Mouse (Mus musculus) CD4-positive, CD25-positive, alpha-beta regulatory T cell, adult 2 months (primary cell): ENCODE data around the gene Utp6.

ENCODE experiments used
- DNase-seq: peaks from one replicate; pipeline ENCODE4 v3.0.0-alpha.2; 2012; ENCODE audit warnings: low read depth, low spot score

The Utp6 gene

DNA sequence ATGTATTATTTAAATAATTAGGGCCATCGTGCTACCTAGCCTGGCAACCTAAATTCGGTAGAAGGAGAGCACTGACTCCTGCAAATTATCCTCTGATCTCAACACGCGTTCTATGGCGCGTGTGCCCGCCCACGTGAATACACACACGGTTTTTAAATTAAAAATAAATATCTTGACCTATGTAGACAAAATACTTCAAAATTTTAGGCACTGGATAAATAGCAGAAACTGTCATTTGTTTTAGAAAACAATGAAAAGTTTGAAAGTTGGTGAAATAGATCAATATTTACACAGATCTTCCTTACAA, 640 bp upstream of the Utp6 start:
- DNase-seq, result no peak

DNA sequence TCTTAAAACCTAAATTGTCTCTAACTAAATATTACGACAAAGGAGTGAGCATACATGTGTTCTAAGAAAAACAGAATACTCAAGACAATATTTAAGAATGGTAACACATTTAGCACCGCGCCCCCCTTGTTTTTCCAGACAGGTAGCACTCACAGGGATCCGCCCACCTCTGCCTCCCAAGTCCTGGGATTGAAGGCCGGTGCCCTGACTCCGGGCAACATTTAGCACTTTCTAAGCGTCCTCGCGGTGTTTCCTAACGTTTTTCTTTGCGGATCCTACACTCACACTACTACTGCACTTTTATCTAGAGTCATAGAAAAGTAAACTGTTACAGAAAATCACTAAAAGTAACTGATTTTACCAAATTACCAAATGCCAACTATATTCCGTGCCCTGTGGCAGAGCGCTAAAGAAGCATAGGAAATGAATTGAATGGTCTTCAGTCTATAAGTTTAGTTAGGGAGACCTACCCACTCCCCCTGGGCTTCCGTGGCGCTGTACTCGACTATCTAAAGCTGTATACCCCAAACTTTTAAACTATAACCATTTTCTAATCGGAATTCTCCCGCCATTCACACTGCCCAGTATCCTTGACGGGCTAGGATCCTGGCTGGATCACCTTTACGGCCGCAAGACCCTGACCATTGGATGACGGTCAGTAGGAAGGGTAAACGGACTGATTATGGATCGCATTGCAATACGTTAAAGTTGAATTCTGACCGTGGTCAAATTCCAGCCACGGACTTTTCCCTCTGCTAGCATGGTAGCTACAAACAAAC, 655 bp downstream of the Utp6 start:
- peak; percentile 19 for DNase-seq

DNA sequence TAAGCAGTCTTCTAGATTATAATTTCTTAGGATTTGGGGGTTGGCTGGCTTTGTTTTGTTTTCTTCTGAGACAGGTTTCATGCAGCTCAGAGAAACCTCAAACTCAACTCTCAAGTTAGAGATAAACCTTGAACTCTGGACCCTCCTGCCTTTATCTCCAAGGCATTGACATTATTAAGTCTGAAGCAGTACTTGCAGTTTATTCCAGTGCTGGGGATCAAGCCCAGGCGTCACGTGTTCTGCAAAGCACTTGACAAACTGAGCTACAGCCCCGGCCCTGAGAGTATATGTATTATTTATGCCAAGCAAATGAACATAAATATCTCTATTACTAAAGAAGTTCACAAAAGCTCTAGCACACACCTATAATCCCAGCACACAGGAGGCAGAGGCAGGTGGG, 14.9 kb downstream of the Utp6 start:
- DNase-seq, result no peak

DNA sequence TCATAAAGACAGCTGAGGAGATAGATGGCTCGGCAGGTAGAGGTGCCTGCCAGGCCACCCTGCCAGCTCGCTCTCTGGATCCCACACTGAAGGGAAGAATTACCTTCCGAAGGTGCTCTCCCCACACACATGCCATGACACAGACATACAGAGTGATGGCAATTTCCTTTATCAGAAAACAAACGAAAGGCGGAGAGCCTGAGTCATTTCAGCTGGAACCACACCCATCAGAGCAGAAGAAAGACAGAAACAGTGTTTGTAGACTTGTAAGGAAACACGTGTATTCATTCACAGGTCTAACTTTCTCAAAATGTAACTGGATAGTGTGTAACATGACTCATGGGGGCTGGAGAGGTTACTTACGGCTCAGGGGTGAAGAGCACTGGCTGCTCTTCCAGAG, 18.6 kb downstream of the Utp6 start:
- DNase-seq, result no peak

DNA sequence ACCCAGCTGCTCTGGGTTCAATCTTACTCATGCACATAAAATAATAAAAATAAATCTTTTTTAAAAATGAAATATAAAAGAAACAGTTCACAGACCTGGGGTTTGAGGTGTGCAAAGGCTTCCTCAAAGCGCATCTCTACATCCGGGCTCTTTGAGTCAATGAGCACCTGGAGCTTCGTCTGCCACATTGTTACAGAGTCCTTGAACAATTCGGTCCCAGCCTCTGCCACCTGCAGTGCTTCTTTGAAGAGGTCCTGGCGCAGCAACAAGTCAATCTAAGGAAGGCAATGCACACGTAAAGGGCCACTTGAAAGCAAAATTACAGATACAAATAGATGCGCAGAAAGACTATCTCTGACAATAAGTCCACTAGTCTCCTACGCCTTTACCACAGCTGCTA, 19.1 kb downstream of the Utp6 start:
- DNase-seq, result no peak

DNA sequence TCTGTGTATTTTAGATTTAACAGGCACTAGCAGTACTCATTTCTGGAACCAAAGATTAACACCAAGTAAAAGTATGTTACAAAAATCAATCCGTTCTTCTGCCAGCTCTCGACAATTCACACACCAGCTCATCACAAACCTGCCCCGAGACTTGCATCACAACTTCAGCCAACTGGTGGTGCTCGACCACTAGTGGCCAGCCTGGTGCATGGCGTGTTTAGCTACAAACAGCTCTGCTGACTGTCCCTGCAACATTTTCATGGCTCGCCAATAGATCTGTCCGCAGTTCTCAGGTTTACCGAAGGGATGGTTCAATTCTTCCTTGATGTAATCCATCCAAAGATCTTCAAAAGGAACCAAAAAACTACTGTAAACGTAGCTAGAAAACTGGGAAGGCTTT, 26.4 kb downstream of the Utp6 start:
- DNase-seq, result no peak

DNA sequence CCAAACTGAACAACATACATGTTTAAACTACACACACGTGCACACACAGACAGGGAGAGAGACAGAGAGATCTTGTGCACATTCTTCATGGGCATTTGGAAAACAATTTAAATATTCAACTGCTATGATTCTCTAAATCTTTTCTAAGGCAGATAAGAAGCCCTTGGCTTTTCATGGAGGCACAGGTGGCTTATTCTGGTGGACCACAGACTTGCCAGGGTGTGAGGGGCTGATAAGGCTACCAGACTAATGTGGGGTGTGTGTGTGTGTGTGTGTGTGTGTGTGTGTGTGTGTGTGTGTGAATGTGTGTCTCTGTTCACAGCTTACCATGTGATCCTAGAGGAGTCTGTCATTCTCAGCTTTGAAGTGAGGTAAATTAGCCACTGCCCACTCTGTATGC, 39.4 kb downstream of the Utp6 start:
- DNase-seq, result no peak

DNA sequence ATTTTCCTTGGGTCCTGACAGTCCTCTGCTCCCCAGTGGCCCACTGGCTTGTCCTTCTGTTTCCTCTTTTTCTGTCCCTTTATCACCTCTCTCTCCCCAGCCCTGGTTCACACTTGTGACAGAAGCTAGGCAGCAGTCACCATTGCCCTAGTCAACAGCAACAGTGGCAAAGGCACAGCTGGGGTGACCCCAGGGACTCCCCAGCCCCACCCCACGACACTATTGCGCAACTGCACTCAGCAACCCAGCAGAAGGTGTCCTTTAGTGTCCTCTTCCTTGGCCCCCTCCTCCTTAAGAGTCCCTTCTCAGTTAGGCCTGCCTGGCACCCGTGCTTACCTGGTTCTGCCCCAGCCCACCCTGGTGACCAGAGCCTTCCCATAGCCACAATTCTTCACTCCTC, 40.0 kb downstream of the Utp6 start:
- no peak for DNase-seq

DNA sequence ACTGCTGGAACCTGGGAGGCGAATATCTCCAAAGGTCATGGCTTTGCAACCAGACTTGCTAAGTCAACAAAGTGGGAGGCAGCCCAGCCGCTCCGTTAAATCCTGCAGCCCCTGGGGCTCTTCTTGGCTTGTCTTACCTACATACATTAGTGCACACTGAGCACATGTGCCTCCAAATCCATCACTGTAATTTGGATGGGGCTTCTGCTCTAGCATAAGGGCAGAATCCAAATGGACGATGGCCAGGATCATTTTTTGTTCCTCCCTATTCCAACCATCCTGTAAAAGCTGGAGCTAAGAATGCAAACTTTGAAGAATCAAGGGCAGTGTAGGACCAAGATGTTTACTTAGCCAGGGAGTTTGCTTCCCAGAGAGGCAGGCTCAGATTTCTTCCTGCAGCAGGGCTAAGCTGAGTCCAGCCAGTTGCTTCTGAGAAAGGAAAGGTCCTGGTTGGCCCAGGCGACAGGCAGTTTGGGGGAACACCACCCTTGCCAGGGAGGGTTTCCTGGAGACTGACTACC, 41.6 kb downstream of the Utp6 start:
- no peak for DNase-seq

DNA sequence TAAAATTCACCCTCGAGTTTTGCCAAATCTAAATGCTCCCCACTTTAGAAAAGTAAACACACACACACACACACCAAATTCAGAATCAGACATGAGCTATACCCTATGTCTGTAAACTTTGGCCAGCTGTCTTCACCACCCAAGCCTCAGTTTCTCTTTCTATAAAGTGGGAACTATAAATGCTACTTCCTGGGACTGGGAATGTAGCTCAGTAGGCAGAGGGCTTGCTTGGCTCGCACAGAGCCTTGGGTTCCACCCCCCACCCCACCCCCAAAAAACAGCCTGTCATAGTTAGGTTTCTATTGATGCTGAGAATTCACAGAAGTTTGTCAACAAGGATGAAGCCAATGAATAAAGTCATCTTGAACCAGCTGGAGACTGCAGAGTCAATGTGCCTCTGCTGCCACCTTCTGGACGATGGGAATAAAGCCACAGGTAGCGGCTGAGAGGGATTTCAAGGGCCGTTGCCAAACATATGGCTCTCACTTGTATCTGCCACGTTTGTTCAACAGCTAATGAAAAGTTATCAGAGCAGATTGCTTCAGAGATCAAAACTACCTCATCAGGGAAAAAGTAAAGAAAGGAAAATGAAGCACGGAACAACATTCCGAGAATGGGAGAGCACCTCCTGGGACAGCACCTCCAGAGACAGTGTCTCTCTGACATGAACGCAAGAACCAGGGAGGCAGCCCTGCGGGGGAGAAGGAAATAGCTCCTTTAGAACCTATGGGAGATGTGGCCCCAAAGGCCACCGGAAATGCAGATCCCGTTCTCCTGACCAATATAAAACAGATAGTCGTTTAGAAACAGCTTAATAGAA, 42.3 kb downstream of the Utp6 start:
- peak; percentile 90 for DNase-seq

DNA sequence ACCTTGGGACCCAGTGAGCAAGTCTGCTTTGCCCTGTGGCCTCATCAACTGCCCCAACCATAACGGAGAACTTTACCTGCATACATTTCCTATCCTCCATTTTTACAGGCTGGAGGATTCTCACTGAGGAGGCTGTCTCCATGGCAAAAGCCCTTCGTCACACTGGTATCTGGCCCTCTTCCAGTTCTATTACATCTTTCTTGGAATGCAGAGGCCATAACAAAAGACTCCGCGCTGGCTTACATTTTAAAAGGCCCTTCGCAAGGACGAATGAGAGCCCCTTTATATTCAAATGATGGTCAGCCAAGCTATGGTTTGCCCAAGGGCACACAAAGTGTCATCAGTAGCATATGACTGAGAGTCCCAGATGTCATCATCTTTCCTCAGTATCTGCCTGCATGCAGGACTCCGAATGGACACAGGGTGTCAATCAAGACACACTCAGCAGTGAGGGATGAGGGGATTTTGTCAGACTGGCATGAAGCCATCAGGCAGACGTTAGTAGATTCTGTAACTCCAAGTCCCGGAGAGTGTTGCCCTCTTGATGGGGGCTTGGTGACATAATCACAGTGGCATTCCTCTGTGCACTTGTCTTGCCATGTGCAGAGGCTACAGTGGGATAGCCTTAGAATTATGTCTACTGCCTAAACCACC, 46.4 kb downstream of the Utp6 start:
- DNase-seq, result no peak

DNA sequence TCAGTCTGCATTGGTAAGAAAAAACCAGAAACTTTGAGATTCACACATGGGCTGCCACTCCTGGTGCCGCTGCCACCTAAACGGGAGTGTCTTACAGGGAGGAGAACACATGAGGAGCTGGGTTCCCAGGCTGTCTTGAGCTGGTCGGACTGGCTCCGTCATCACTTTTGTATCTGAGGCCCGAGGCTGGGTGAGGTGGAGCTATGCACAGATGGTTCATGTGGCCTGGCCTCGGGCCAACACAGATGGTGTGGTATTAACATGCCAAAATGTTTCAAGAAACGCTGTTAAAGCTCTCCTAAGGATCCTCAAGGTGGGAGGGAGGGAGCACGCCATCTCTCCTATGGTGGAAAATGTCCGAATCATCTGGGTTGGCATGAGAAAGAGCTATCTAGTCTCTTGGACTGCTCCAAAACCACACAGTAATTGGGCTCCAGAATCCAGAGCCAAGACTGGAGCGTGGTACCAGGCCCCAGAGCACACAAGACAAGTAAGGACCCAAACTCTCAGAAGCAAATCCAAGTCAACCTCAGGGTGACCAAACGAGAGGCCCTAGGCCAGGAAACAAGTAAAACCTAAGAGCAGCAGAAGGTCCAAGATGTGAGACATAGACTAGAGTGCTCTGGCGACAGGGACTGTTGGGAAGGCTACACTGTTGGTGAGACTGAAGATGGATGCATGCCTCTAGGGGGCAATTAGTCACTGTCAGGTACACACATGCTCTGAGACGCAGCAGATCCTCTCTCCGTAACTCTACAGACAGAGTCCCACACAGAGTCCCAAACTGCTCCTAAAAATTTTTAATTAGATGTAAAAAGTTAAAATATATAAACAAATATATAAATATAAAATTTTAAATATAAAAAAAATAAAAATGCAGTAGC, 53.3 kb downstream of the Utp6 start:
- DNase-seq, result no peak

DNA sequence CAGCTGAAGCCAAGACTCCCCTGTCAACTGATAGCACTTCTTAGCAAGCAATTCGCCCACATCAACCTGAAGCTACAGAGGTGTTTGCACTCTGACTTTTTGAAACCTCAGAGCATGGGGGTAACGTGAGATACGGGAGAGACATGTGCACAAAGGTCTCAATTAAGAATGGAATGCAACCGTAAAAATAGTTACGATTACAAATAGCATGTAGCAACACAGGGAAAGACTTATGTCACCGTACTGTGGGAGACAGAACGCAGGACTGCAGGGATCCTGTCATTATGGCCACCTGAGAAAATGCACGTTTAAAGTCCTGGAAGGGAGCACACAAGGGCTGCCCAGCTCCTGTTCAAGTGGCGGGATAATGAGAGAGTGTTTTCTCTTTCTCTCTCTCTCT, 55.3 kb downstream of the Utp6 start:
- DNase-seq, result no peak

DNA sequence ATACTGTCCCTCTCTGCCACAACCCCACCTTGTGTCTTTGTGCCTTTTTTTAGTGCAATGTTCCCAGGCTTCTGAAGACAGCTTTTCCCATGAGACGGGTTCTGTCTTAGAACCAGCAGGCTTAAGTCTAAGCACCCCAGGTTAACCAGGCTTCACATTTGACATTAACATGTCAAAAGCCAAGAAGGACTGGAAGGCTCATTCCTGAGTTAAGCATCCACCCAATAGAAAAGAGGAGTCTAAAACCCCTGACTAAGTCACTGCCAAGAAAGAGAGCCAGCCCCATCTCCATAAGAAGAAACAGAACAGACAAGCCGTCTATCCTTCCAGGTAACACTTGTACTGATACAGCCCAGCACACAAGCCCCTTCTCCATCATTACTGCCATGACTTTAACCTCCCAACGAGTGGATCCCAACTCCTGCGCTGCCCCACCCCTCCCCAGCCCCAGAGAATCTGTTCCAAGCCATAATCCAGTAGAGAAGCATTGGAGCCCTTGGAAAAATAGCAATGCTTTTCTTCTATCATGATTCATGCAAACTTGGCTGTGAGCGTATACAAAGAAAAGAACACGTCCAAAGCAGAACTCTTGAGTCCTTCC, 59.2 kb downstream of the Utp6 start:
- no peak for DNase-seq

DNA sequence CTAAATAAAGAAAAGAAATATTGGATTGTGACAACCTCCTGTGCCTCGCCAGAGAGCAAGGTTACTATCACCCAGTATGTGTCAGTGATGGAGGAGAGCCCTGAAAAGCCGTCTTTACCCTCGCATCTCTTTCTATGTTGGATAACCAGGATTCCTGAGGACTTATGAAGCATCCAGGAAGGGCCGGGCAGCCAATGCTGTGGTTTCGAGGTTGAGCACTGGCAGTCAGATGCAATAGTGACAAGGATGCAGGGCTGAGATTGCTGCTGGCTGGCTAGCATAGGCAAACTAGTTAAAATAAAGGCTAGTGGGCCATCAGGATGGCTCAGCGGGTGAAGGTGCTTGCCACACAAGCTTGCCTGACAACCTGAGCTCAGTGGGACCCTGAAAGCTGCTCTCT, 61.0 kb downstream of the Utp6 start:
- DNase-seq, result no peak

DNA sequence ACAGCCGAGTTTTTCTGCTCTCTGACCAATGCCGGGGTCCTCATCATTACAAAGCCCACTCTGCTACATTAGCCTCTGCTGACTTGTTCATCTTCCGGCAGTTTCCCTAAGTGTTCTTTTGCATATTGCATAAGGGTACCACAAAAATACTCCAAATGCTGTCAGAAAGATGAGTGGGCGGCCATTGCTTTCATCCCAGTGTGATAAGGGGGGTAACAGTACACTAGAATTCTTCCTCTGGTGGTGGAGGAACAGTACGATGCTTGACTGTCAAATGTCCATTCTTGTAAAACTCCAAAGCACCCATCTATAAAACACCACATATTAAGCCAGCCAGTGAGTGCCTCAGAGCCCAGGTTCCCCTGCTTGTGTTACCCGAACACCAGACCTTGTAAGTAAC, 69.9 kb downstream of the Utp6 start:
- no peak for DNase-seq

DNA sequence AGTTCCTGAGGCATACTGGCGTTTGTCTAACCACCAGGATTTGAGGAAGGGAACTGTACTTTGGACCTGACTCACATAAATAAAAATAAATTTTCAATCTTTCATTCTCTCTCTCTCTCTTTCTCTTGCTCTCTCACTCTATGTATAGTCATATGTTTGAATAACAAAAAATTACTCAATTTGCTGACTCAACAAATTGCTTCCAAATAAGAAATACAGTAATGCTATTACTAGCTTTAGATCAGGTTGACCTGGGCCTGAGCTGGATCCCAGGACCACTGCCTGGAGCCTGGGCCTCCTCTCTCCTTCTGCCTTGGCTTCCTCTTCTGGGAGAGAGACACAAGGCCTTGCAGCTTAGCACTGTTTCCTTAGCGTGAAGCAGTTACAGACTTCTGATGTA, 71.4 kb downstream of the Utp6 start:
- DNase-seq, result no peak

DNA sequence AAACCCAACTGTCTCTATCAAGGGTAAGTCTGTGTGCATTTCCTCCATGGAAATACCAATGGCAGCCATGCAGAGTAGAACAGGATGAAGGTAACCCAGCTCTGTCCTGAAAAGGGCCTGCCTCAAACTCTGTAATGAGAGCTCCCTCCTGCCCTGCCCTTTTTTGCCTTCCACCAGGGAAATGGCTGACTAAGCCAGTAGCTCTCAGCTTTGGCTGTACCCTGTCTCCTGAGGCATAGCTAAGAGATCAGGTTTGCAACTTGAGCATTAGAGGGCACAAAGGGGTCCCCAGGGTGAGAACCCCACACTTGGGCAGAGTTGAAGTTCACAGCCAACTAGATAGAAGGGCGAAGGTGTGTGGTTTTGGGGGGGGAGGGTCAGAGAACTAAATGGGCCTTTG, 75.2 kb downstream of the Utp6 start:
- DNase-seq, result no peak

DNA sequence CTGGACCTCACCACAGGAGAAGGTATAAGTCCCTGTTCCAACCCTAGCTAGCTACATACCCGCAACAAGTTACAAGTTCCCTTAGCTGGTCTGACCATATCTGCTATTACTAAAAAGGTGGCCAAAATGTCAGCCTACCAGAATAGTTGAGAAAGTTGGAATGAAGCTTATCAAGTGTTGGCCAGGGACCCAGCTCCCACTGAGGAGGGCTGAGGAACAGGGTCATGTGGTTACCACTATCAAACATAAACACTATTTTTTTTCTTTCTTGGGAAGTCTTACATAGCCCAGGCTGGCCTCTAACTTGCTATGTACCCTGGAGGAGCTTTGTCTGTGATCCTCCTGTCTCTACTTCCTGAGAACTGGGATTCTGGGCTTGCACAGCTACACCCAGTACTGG, 75.8 kb downstream of the Utp6 start:
- no peak for DNase-seq

DNA sequence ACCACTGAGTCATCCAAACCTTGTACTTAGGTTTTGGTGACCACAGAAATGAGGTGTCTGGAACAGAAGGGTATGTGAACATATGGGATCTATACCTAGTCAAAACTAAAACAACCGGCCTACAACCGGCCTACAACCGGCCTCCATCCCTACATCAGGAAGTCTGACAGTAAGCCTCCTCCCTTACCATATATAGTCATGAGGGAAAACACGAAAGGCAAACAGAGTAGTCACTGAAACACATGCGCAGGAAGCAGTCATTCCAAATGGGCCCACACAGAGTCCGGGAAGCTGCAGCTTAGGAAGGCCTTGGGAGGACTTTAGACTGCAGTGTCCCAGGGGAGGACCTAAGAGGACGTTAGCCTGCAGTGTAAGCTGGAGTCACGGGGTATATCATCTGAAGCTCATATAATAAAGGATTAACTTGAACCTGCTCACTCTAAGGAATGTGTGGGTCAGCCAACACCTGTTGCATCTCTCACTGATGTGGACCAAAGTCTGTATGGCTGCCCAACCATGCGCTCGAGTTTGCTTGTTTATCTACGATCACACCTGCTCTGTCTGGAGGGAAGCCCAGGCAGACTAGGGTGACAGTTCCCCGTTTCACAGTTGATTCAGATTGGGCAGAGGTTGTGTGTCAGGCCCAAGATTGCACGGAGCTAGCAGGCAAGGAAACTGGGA, 76.3 kb downstream of the Utp6 start:
- DNase-seq, result no peak

DNA sequence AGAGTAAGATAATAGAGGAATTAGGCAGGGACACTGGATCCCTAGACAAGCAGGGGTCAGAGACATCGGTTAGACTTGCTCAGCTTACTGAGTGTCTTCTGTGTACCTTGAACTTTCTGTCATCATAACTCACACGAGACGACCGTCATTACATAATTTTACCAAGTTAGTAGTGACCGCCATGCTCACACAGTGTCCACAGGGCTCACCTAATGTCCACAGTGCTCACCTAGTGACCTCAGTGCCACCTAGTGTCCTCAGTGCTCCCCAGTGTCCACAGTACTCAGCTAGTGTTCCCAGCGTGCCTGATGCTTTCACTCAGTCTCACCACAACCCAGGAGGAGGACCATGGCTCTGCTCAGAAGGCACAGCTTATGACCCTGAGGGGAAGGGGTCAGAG, 77.4 kb downstream of the Utp6 start:
- no peak for DNase-seq
